Mouse (Mus musculus) heart, embryonic 12.5 days (tissue): ENCODE data around the gene Ago3. TPM values are rescaled to one million over a fixed set of nuclear protein-coding genes. Genes with fewer than 3 reads are reported as not detected.

Experiments used
- ATAC-seq: fragments of 200-750 bp; cut with Nextera tagmentation; 2 replicates; pipeline ENCODE4 v1.8.0; 2017; ENCODE audit warnings: moderate TSS enrichment, moderate library complexity; ENCODE audit not compliant: insufficient number of reproducible peaks, low FRiP score
- H3K27ac ChIP-seq: fragments of 300-500 bp; sonication (generic); 2 replicates; pipeline ENCODE4 v1.5.1; 2016; ENCODE audit warnings: mild to moderate bottlenecking, moderate library complexity; ENCODE audit not compliant: poor library complexity, severe bottlenecking
- H3K27me3 ChIP-seq: fragments of 300-500 bp; sonication (generic); replicated peaks from 2 replicates; pipeline ENCODE4 v1.6.1; 2016; ENCODE audit warnings: mild to moderate bottlenecking, moderate library complexity
- H3K36me3 ChIP-seq: fragments of 300-500 bp; sonication (generic); 2 replicates; pipeline ENCODE4 v1.6.1; 2016; ENCODE audit warnings: mild to moderate bottlenecking, moderate library complexity
- H3K4me1 ChIP-seq: fragments of 300-500 bp; sonication (generic); replicated peaks from 2 replicates; pipeline ENCODE4 v1.6.1; 2016; ENCODE audit warnings: mild to moderate bottlenecking
- H3K4me2 ChIP-seq: fragments of 300-500 bp; sonication (generic); 2 replicates; pipeline ENCODE4 v1.6.1; 2016; ENCODE audit warnings: mild to moderate bottlenecking, moderate library complexity
- H3K4me3 ChIP-seq: fragments of 300-500 bp; sonication (generic); 2 replicates; pipeline ENCODE4 v1.5.1; 2016; ENCODE audit warnings: mild to moderate bottlenecking
- H3K9ac ChIP-seq: fragments of 300-500 bp; sonication (generic); 2 replicates; pipeline ENCODE4 v1.6.1; 2016; ENCODE audit warnings: mild to moderate bottlenecking, moderate library complexity
- H3K9me3 ChIP-seq: fragments of 300-500 bp; sonication (generic); replicated peaks from 2 replicates; pipeline ENCODE4 v1.6.1; 2016; ENCODE audit warnings: mild to moderate bottlenecking, moderate library complexity
- WGBS: fragments of 180-500 bp; shearing (Covaris S2); methylation state at CpG from one replicate; pipeline ENCODE4 v1.1.7; 2016; 5-methylcytosine and 5-hydroxymethylcytosine counted together
- polyA plus RNA-seq: library from polyadenylated mRNA; unstranded; fragments of >200 nt; fragmentation: Nextera tagmentation; extraction: Ambion mirVana; gene quantifications from 2 replicates; pipeline ENCODE4 v1.2.1, GENCODE M21; 2016

The Ago3 gene
- polyA plus RNA-seq, result 11.4 and 13.2 TPM in 2 replicates

- Histone ChIP-seq H3K9me3 (no peaks in the 10 kb centered on the region), H3K27ac (peak within 1 kb of the TSS; percentile 79), H3K4me1 (peaks cover 5% of the 10 kb centered on the region), H3K9ac (peak within 1 kb of the TSS; percentile 87), H3K4me2 (peak within 1 kb of the TSS; percentile 82), H3K36me3 (no peaks in the 10 kb centered on the region), H3K4me3 (peak within 1 kb of the TSS; percentile 86), H3K27me3 (no peaks in the 10 kb centered on the region)
- under 1% methylated on average over 65 of the region's 65 CpGs for WGBS
- ATAC-seq, result peak; percentile 96
Measured at GRCm38 (mm10) chr4:126429347-126430079, at the start of gene Ago3. Ago3 (minus strand) TSS chr4:126429556.

GRCm38 (mm10) chr4:126473031-126473430, 43.7 kb upstream of the Ago3 start:
- WGBS, result 34% methylated on average over 5 of the region's 5 CpGs
- no peak overlapping the region for H3K4me3 ChIP-seq
- H3K4me2 ChIP-seq, result no peak overlapping the region
- H3K27ac ChIP-seq, result no peak overlapping the region
- no peak for ATAC-seq
- no peaks in the 10 kb centered on the region for H3K9me3 ChIP-seq
- H3K36me3 ChIP-seq, result no peaks in the 10 kb centered on the region
- H3K27me3 ChIP-seq, result no peaks in the 10 kb centered on the region
- no peak overlapping the region for H3K9ac ChIP-seq
- H3K4me1 ChIP-seq, result no peaks in the 10 kb centered on the region

- Histone ChIP-seq H3K4me2 (no peak overlapping the region), H3K4me3 (no peak overlapping the region), H3K9me3 (no peaks in the 10 kb centered on the region), H3K4me1 (peaks cover 33% of the 10 kb centered on the region), H3K36me3 (no peaks in the 10 kb centered on the region), H3K27me3 (no peaks in the 10 kb centered on the region), H3K9ac (no peak overlapping the region), H3K27ac (no peak overlapping the region)
- ATAC-seq, result no peak
- 62% methylated on average over 1 of the region's 1 CpGs for WGBS
Measured at GRCm38 (mm10) chr4:126469334-126469733, 40.0 kb upstream of the Ago3 start.

GRCm38 (mm10) chr4:126468925-126469324, 39.6 kb upstream of the Ago3 start:
- no peak overlapping the region for H3K27ac ChIP-seq
- H3K9me3 ChIP-seq, result no peaks in the 10 kb centered on the region
- H3K4me3 ChIP-seq, result peak overlapping the region; percentile 78
- H3K36me3 ChIP-seq, result no peaks in the 10 kb centered on the region
- peak overlapping the region; percentile 86 for H3K4me2 ChIP-seq
- no peaks in the 10 kb centered on the region for H3K27me3 ChIP-seq
- 4% methylated on average over 8 of the region's 8 CpGs for WGBS
- peaks cover 36% of the 10 kb centered on the region for H3K4me1 ChIP-seq
- H3K9ac ChIP-seq, result no peak overlapping the region
- ATAC-seq, result no peak

GRCm38 (mm10) chr4:126468285-126468901, 39.0 kb upstream of the Ago3 start, which contains the start of gene Ago1:
Ago1 (minus strand) TSS chr4:126468583.
- H3K4me2 ChIP-seq, result peak within 1 kb of the TSS; percentile 86
- H3K4me3 ChIP-seq, result peak within 1 kb of the TSS; percentile 78
- no peaks in the 10 kb centered on the region for H3K27me3 ChIP-seq
- H3K36me3 ChIP-seq, result no peaks in the 10 kb centered on the region
- peak; percentile 92 for ATAC-seq
- whole genome bisulfite sequencing, result under 1% methylated on average over 52 of the region's 55 CpGs
- H3K27ac ChIP-seq, result peak within 1 kb of the TSS; percentile 69
- H3K9me3 ChIP-seq, result no peaks in the 10 kb centered on the region
- H3K4me1 ChIP-seq, result peaks cover 36% of the 10 kb centered on the region
- peak within 1 kb of the TSS; percentile 88 for H3K9ac ChIP-seq

GRCm38 (mm10) chr4:126467721-126468284, 38.4 kb upstream of the Ago3 start:
- Histone ChIP-seq H3K27ac (peak overlapping the region; percentile 69), H3K9me3 (no peaks in the 10 kb centered on the region), H3K4me3 (peak overlapping the region; percentile 78), H3K27me3 (no peaks in the 10 kb centered on the region), H3K9ac (peak overlapping the region; percentile 88), H3K4me2 (peak overlapping the region; percentile 86), H3K4me1 (peaks cover 36% of the 10 kb centered on the region), H3K36me3 (no peaks in the 10 kb centered on the region)
- 2% methylated on average over 25 of the region's 25 CpGs for WGBS
- peak; percentile 68 for ATAC-seq

GRCm38 (mm10) chr4:126466251-126466750, 36.9 kb upstream of the Ago3 start:
- H3K4me1 ChIP-seq, result peaks cover 42% of the 10 kb centered on the region
- H3K36me3 ChIP-seq, result no peaks in the 10 kb centered on the region
- H3K27ac ChIP-seq, result no peak overlapping the region
- H3K4me2 ChIP-seq, result peak overlapping the region; percentile 51
- no peaks in the 10 kb centered on the region for H3K27me3 ChIP-seq
- H3K4me3 ChIP-seq, result no peak overlapping the region
- no peak for ATAC-seq
- H3K9ac ChIP-seq, result 0 out of 2 replicates have a peak overlapping the region, but pooled peaks have one; percentile 9
- WGBS, result 36% methylated on average over 8 of the region's 8 CpGs
- H3K9me3 ChIP-seq, result no peaks in the 10 kb centered on the region

GRCm38 (mm10) chr4:126465843-126466242, 36.5 kb upstream of the Ago3 start:
- Histone ChIP-seq H3K4me2 (peak overlapping the region; percentile 51), H3K4me1 (peaks cover 42% of the 10 kb centered on the region), H3K36me3 (no peaks in the 10 kb centered on the region), H3K9ac (no peak overlapping the region), H3K9me3 (no peaks in the 10 kb centered on the region), H3K4me3 (no peak overlapping the region), H3K27ac (no peak overlapping the region), H3K27me3 (no peaks in the 10 kb centered on the region)
- ATAC-seq, result no peak
- 10% methylated on average over 8 of the region's 8 CpGs for WGBS

- Histone ChIP-seq H3K36me3 (peaks cover 9% of the 10 kb centered on the region), H3K9ac (no peak overlapping the region), H3K27ac (no peak overlapping the region), H3K4me3 (no peak overlapping the region), H3K9me3 (no peaks in the 10 kb centered on the region), H3K27me3 (no peaks in the 10 kb centered on the region), H3K4me2 (0 out of 2 replicates have a peak overlapping the region, but pooled peaks have one; percentile 5), H3K4me1 (peaks cover 42% of the 10 kb centered on the region)
- WGBS, result 22% methylated on average over 2 of the region's 2 CpGs
- no peak for ATAC-seq
Measured at GRCm38 (mm10) chr4:126464892-126465235, 35.5 kb upstream of the Ago3 start.

- ATAC-seq, result no peak
- no peak overlapping the region for H3K27ac ChIP-seq
- H3K4me2 ChIP-seq, result 0 out of 2 replicates have a peak overlapping the region, but pooled peaks have one; percentile 5
- no peaks in the 10 kb centered on the region for H3K27me3 ChIP-seq
- H3K4me1 ChIP-seq, result peaks cover 42% of the 10 kb centered on the region
- H3K9me3 ChIP-seq, result no peaks in the 10 kb centered on the region
- no peak overlapping the region for H3K9ac ChIP-seq
- H3K4me3 ChIP-seq, result no peak overlapping the region
- H3K36me3 ChIP-seq, result peaks cover 14% of the 10 kb centered on the region
- 43% methylated on average over 4 of the region's 4 CpGs for WGBS
Measured at GRCm38 (mm10) chr4:126464189-126464891, 35.0 kb upstream of the Ago3 start.
